ENCODE assay signal across 10 mouse cellular contexts in the genomic region with DNA sequence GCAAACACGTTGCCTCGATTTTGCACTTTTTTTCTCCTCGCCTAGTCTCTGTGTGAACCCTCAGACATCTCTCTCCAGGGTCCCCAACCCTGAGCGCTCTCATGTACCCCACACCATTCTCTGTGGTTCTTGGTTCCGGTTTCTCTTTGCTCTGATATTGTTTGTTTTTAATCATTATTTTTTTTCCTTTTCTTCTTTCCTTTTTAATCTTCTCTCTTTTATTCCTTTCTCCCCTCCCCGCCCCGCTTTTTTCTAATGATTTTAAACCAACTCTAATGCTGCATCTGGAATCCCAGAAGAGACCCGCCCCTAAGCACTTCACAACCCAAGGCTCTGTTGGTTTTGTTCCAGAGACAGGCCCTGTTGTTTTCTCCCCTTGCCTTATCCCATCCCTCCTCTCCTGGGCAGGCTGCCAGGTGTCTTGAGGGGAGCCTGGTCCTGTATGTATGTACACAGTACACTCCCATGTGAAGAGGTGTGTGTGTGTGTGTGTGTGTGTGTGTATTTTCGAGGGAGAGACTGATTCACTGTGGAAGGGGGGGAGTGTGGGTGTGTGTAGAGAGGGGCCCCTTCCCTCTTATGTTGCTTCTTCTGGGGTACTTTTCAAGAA.
DNase-seq lines count a peak whose midpoint lies in the region; ATAC-seq and TF ChIP-seq lines count a peak whose summit lies in the region.
"Had no signal": no experiment of that assay in that cellular context is flagged by ENCODE, and none has a peak within 500 bp of the region (broad histone marks: within the 10 kb centered on the region; RNA-seq: fewer than 3 reads in every experiment).

No protein-coding gene starts in this region.

- peaks cover 37% of the 10 kb centered on the region for H3K4me1 ChIP-seq in limb, embryonic 10.5 days
- peaks cover 11% of the 10 kb centered on the region; the same call in 1 of the 2 replicates for H3K4me1 ChIP-seq in midbrain, postnatal 0 days (ENCODE audit: insufficient read depth, low read length)

- H3K9me3 ChIP-seq in limb, embryonic 10.5 days (replicated peaks) = no peaks in the 10 kb centered on the region
- no peaks in the 10 kb centered on the region for H3K9me3 ChIP-seq in midbrain, postnatal 0 days (ENCODE audit: low read length)

- DNase-seq in gastrocnemius, postnatal 10 days = peak; percentile 33
- no peak for DNase-seq in gastrocnemius, postnatal 25 days
- DNase-seq in right cerebral cortex, postnatal 4 days = peak; percentile 41
- DNase-seq in right cerebral cortex, postnatal 25 days = no peak
- no peak for DNase-seq in limb, embryonic 10.5 days (ENCODE audit: low spot score)
- DNase-seq in midbrain, postnatal 0 days (ENCODE audit: low spot score) = no peak
- DNase-seq in thymus, postnatal 36 days = no peak
- no peak for DNase-seq in embryo, embryonic 10.5 days (ENCODE audit: low spot score)

- peaks cover 12% of the 10 kb centered on the region for H3K36me3 ChIP-seq in limb, embryonic 10.5 days
- no peaks in the 10 kb centered on the region for H3K36me3 ChIP-seq in midbrain, postnatal 0 days (ENCODE audit: insufficient read depth, low read length)

- WGBS in limb, embryonic 10.5 days = 60% methylated on average over 9 of the region's 9 CpGs
- 45% methylated on average over 9 of the region's 9 CpGs for whole genome bisulfite sequencing in midbrain, postnatal 0 days

- H3K9ac ChIP-seq in midbrain, postnatal 0 days (replicated peaks; ENCODE audit: low read length, poor library complexity, severe bottlenecking) = no peak overlapping the region

- TF ChIP-seq CTCF in midbrain, postnatal 0 days (IDR thresholded peaks at IDR 0.05) = no peak

- peak overlapping the region; percentile 38 for H3K4me3 ChIP-seq in limb, embryonic 10.5 days
- no peak overlapping the region for H3K4me3 ChIP-seq in midbrain, postnatal 0 days (ENCODE audit: low read depth, low read length)
- H3K4me3 ChIP-seq: erythroblast, embryonic 14.5 days had no signal

- peak; percentile 32; the same call in 1 of the 2 replicates for ATAC-seq in midbrain, postnatal 0 days (ENCODE audit: low FRiP score)

- H3K4me2 ChIP-seq in midbrain, postnatal 0 days (ENCODE audit: low read depth, low read length, poor library complexity, severe bottlenecking) = peak overlapping the region; percentile 37

- H3K27ac ChIP-seq in limb, embryonic 10.5 days = peak overlapping the region; percentile 73
- H3K27ac ChIP-seq in midbrain, postnatal 0 days (ENCODE audit: low read depth, low read length) = 0 out of 2 replicates have a peak overlapping the region, but pooled peaks have one; percentile 26

- H3K27me3 ChIP-seq in limb, embryonic 10.5 days (ENCODE audit: low read depth, poor library complexity, severe bottlenecking) = peaks cover 5% of the 10 kb centered on the region; the same call in 1 of the 2 replicates
- no peaks in the 10 kb centered on the region for H3K27me3 ChIP-seq in midbrain, postnatal 0 days (ENCODE audit: insufficient read depth, low read length)
- H3K27me3 ChIP-seq: CH12.LX had no signal

Comparison
In these comparisons a context has a peak if more than half of its experiments do, and no peak if none do; other contexts are left out.
1. DNase-seq: peak in gastrocnemius, postnatal 10 days (single experiment) and right cerebral cortex, postnatal 4 days (single experiment); none in gastrocnemius, postnatal 25 days (single experiment), right cerebral cortex, postnatal 25 days (single experiment), limb, embryonic 10.5 days (single experiment), midbrain, postnatal 0 days (single experiment), thymus, postnatal 36 days (0 of 2) and embryo, embryonic 10.5 days (single experiment).